Mouse (Mus musculus): ENCODE data around the gene Bub3.

Bub3 gene

DNA sequence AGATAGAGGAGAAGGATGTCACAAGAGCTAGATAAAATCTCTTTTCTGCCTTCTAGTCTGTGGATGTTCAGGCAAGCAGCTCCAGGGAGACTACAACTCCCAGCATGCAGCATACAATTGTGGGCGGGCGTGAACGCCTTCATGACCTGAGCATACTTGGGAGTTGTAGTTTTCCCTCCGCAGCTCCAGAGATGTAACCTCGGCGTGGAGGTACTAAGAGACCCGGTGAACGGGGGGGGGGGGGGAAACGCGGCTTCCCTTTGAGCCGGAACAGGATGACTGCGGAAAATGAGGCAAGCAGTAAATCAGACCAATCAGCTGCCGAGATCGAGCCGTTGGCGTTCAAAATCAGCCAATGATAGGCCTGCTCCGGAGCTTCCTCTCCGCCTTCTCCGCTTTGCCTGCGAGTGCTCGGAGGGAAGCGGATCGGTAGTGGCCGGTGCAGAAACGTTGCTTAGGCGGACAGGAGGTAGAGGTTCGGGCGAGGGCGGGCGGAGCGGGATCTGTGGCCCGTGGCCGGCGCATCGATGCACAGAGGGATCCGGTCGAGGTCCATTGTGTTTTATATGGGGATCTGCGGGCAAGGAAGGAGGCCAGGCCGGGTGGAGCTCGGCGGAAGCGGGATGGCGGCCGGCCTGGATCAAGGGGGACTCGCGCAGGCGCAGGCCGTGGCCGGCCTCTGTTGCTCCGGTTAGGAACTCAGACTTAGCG, at the start of gene Bub3:
Bub3 (plus strand) TSS at position 237 of the 711 bp plus-strand sequence.
- peak; percentile 96 for DNase-seq

DNA sequence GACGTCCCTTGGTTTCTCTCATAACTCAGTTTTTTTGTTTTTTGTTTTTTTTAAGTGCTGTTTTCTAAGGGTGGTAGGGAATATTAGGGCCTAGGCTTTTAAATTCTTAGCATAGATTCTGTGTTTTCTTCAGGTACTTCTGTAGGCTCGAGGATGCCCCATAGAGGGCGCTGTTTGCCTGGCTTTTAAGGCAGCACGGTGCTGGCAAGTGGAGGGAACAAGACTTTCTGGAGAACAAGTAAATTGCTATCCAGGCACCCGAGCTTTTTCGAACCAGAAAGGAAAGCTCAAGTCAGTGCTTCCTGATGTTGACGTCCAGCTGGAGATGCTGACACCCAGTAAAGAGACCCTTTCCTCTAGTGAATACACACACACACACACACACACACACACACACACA, 20.0 kb upstream of the Bub3 start:
- peak; percentile 66 for DNase-seq

DNA sequence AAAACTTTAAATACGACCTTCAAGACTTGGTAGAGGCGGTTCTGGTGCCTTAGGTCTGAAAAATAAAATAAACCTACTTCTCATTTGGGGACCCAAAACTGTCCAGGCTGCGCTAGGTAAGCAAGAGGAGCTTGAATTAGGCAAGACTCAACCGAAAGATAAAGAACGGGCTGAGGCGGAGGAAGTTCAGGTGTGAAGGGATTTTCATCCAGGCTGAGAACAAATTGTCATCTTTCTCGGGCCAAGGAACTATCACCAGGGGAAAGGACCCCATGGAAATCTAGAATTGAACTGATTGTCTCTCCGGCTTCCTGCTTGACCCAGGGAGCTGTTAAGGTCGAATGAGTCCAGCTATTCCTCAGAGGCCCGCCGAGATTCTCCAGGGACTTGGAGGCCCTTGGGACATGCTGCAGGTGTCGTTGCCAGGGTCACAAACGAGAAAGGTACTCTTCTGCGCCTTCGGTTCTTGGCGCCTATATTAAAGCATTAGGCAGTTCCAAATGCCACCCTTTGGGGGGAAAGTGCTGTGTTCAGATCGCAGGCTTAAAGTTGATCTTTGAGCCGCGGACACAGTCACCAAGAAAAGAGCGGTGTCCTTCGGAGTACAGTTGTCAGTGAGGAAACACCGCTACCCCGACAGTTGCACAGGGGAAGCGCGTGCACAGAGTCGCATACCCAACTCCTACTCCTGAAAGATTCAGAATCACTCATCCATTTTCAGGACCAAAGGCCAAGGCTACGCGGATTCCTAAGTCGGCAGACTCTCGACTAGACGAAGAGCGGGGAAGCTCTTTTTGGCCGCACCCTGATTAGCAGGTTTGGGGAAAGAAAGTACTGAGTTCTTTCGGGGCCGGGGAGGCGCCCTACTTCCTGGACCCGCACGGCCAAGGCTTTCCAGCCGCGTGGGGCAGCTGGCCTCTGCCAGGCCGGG, 18.6 kb upstream of the Bub3 start:
- DNase-seq: no peak

DNA sequence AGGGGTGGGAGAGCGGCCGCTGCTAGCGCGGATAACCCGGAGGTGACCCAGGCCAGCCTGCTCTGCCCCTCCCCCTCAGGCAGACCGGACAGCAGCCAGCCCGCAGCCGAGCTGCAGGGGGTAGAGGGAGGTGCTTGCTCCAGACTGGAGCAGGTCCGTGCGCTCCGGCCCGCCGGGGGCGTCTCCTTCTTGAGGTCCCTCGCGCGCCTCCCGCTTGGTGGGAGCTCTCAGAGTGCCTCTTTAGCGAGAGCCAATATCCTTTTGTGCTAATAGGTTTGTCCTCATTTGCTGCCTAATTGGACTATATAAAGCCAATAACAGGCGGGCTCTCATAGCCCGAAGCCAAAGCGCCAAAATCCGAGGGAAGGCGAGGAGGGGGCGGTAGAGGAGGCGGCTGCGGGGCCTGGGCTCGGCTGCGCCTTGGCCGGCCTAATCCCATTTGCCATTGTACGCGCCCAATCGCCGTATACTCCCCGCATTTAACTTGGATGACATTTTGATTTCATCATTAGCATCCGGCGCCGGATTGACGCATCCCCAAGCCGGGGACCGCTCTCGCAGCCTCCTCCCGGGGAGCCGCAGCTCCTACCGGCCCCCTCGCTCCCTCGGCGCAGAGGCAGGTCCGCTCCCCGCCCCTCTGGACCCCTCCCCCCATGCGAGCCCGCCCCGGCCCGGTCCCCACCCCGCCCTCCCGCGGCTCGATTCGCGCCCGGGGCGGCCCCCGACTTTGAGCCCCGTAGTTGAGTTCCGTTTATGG, 17.7 kb upstream of the Bub3 start, which contains the start of gene Hmx3:
Hmx3 (plus strand) TSS at position 753 of the 757 bp plus-strand sequence.
- no peak for DNase-seq

DNA sequence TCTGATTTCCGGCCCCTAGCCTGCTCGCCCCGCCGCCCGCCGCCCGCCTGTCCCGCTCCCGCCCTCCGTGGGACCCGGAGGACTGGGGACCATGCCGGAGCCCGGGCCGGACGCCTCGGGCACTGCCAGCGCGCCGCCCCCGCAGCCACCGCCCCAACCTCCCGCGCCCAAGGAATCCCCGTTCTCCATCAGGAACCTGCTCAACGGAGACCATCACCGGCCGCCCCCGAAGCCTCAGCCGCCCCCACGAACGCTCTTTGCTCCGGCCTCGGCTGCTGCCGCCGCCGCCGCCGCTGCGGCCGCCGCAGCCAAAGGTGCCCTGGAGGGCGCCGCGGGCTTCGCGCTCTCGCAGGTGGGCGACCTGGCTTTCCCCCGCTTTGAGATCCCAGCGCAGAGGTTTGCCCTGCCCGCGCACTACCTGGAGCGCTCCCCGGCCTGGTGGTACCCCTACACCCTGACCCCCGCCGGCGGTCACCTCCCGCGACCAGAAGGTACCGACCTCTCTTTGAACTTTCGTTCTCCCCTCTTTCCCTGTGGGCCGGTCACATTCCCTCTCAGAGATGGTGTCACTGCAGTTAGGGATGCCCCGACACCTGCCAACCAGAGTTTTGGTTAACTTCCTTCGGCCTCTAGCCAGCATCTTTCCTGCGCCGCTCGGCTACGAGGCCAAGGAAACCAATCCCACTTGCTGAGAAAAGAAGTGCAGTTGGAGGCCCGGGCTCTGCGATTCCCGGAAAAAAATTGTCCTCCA, 17.0 kb upstream of the Bub3 start:
- DNase-seq: no peak

DNA sequence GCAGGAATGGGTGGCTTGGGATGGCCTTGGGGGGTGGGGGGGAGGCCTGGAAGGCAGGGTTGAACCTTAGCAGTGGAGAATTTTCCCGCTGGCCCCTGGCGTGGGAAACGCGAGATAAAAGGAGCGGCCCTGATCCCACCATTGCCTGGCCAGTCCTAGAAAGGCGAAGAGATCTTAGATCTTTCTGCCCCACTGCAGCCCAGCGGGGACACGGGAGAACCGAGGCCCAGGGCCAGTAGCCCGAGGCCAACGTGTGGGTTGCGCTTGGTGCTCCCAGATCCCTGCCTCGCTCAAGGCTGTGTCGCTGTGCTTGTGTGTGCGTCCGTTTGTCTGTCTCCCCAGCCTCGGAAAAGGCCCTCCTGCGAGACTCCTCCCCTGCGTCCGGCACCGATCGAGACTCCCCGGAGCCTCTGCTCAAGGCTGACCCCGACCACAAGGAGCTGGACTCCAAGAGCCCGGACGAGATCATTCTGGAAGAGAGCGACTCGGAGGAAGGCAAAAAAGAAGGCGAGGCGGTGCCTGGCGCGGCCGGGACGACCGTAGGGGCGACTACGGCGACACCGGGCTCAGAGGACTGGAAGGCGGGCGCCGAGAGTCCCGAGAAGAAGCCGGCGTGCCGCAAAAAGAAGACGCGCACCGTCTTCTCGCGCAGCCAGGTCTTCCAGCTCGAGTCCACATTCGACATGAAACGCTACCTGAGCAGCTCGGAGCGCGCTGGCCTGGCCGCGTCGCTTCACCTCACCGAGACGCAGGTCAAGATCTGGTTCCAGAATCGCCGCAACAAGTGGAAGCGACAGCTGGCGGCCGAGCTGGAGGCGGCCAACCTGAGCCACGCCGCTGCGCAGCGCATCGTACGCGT, 16.2 kb upstream of the Bub3 start:
- no peak for DNase-seq

DNA sequence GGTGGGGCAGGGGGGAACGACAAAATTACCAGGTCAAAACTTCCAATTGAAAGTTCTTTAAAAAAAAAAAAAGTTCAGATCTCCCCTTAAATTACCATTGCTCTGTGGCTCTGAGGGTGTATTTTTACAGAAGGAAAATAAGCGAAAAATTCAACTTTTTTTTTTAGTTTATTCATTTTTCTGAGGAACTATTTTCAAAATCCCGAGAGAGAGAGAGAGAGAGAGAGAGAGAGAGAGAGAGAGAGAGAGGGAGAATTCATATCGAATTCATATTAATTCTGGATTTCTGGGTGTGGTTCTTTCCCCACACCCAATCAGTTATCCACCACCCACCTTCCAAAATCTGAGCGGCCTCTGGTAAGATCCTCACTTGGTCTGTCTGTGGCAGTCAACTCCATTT, 15.2 kb upstream of the Bub3 start:
- no peak for DNase-seq

DNA sequence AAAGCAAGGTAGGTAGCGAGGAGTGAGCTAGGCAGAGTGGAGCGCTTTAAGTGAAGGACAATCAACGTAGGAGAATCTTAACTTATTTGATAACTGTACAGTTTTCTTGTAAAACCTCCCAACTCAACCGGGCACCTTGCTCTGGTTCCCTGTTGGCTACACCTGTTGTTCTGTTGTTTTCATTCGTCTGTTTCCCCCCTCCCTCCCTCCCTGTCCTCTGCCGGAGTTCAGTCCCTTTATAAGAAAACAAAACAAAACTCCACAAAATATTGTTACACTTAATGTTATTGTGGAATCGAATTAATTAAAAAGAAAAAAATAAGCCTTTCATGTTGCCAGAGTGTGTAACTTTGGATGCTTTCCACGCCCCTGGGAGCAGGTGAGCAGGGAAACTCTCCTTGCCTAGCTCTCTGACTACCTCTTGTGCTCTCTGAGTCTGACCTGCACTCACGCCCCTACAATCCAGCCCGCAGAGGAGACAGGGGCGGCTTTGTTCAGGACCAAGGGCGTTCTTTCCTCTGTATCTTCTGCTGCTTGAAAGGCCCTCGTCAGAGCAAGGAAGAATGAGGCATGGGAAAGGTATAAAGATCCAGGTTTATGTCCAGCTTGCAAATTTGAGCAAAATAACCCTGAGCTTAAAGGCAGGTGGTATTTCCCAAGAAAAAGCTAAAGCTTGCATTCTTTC, 14.2 kb upstream of the Bub3 start:
- DNase-seq: no peak

DNA sequence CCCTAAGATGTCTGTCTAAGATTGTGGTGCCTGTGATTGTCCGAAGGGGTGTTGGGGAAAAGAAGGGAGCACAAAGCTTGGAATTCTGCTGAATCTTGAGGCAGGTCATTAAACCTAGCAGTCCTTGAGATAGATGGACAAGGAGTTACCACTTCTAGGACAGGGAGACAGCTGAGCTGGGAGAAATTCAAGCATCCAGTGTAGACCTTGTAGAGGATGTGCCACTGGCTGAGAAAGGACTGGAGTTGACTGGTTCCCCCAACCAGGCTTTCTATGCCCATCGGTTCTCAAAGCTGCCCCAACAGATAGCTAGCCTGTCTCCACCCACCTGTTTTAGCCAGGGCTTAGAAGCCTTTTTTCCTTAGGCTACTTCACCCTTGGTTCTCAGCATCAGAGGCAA, 13.6 kb upstream of the Bub3 start:
- no peak for DNase-seq

DNA sequence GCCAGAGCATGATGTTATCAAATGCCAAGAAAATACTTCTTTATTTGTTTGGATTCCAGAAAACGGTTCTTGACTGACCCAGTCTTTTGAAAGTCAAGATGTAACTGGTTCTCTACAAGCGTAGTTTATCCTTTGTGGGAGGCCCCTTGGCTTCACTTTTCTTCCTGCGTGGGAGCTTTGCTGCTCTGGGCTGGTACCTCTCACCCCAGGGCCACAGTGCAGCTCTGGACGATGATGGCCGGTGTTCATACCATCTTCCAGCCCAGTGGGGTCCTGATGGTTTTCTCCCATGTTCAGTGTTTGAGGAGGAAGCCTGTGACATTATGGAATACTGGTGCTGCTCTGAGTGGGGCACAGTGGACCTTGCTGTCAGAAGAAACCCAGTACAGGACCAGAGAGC, 12.5 kb upstream of the Bub3 start:
- DNase-seq: no peak

DNA sequence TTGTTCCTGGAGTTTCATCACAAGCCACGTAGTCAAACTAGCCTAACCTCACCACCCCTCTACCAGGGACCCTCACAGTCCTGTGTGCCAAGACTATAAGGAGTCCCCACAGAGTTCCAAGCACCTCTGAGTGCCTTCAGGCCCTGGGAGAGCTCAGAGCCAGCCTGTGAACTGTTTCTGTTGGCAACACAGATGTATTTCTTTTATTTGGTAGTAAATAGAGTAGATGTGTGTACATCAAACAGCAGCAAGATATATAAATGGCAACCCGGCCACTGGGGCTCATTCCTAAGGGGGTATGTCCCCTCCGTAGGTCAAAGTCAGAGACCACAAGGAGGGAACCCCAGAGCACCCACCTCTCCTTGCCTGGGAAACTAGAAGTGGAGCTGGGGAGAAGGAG, 11.5 kb upstream of the Bub3 start, which contains the start of gene Hmx2:
Hmx2 (plus strand) TSS at position 301 of the 400 bp plus-strand sequence.
- DNase-seq: no peak

DNA sequence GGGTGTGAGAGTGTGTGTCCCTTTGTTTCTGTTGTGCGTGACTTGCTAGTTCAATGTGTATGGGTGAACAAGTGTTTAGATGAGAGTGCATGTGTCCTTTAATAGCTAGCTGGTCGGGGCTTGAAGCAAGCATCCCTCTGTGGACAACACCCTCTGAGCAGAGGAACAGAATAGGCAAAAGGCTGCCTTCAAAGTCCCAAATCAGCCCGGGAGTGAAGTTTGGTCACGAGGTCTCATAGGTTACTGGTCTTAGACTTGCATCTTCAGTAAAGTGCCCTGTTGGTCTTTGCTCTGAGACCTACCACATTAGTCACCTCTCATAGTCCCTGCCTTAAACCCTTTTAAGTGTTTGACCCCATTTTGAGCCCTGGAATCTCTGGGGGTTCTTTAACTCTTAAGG, 8.6 kb upstream of the Bub3 start:
- no peak for DNase-seq

DNA sequence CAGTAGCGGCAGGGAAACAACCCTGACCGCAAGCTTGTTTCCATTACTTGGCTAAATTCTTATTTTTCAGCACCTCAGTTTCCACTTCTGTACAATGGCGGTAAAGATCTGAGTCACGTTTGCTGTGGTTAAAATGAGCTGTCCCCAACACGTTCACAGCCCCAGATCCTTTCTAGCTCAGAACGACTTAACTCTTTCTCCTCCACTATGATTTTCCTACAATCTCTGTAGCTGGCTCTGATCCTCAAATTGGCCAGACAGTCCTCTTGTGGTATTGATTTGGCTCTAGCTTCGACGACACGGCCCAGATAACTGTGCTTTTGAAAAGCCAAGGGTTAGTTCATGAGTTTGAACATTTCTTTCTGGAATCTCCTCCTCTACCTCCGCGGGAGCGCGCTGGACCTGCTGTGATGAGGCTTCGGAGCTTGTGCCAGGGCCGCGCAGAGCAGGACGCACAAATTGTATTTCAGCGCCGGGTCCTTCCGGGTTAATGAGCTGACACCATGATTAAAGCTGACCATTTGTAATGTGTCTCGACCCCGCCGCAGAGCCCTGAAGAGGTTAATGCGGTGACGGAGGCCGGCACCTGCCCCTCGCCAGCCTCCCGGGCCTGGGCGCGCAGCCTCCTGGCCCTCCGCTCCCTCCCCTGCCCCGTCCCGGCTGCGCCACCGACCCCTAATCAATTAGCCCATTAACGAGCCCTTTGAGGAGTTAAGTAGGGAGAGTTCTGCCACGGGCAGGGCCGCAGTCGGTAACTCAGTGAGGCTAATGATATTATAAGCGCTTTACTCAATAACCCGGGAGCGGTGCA, 7.9 kb upstream of the Bub3 start:
- no peak for DNase-seq

DNA sequence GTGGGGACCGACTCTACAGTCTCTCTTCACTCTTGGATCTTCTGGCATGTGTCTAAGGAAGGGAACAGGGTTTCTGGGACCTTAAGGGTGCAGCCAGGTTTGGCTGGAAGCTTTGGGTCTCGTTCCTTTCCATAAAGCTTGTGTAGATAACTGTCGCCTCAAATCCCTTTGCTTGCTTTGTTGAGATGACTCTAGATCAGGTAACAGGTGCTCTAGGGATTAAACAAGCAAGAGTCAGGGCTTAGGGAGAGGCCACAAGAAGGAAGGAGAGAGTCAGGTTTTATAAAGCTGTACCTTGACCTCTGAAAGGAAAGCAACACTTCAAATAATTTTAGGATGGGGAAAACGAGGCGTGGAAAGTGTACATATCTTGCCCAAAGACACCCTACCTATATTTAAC, 7.2 kb upstream of the Bub3 start:
- no peak for DNase-seq

DNA sequence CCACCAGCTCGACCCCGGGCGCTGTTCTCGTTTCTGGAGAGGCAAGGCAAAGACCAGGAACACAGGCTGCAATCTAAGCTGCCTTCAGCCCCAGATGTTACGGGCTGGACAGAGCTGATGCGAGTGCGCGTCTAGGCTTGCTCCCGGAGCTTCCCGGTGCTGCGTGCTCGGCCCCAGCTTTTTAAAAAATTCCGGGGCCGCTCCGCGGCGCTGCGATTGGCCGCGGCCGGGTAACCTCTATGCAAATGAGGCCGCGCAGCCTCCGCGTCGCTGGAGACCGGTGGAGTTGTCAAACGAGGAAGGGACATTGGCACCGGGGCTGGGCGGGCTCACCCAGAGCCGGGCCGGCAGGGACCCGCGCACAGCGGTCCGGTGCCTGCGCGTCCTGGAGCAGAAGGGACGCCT, 6.2 kb upstream of the Bub3 start:
- no peak for DNase-seq

DNA sequence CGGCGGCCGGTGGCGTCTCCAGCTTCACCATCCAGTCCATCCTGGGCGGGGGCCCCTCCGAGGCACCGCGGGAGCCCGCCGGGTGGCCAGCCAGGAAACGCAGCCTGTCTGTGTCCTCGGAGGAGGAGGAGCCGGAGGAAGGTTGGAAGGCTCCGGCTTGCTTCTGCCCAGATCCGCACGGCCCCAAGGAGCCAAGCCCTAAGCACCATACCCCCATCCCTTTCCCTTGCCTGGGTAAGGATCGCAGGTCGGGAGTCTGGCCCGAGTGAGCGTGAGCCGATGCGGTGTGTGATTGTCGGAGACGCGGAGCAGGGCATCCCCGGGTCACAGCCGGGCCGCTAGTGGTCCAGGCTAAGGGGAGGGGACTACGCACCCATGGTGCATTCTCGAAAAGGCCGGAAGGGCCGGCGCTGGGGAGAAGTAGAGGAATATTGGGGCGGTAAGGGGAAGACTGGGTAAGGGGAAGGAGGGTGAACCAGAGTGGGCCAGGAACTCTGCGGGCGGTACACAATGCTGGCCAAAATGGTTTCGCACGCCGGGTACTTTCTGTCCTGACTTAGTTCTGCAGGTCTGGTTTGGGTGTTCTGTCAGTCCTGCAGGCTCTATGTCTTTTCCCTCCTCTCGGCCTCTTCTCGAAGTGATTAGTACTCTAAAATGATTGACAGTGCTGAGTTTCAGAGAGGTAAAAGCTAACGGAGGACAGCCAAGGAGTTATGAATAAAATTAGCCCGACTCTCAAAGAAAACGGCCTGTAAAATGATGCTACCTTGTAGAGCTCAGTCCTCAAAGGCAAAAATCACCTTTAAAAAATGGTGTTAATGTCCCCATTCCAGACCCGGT, 5.5 kb upstream of the Bub3 start:
- no peak for DNase-seq

DNA sequence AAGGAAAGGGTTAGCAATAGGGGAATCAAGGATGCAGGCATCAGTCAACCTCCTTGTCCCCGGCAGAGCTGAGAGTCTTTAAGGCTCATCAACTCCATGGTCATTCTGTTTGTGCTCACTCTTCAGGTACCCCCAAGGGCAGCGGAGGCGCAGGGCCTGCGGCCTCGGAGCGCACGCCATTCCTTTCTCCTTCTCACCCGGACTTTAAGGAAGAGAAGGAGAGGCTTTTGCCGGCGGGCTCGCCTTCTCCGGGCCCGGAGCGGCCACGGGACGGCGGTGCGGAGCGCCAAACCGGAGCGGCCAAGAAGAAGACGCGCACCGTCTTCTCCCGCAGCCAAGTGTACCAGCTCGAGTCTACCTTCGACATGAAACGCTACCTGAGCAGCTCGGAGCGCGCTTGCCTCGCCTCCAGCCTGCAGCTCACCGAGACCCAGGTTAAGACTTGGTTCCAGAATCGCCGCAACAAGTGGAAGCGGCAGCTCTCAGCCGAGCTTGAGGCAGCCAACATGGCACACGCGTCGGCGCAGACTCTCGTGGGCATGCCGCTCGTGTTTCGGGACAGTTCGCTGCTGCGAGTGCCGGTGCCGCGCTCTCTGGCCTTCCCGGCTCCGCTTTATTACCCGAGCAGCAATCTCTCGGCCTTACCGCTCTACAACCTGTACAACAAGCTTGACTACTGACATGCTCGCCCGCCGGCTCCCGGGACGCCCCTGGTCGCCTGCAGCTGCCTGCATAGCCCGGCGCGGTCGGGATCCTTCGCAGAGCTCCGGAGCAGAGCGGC, 4.5 kb upstream of the Bub3 start:
- no peak for DNase-seq

DNA sequence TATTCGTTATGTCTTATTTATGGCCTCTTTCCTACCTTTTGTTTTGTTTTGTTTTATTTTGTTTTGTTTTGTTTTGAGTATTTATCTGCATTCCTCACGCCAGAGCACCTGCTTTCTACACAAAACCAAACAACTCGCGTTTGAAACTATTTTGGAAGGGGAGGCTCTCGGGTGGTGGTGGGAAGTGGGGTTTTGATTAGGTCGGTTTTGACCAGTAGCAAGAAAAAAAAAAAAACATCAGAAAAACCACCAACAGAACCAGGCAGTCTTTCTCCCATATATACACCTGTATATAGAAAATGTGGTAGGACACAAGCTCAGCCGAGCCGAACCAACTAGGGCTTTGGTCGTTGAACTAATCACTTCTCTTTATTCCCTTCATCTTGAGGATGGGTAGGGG, 3.9 kb upstream of the Bub3 start:
- no peak for DNase-seq

Measured in cerebellum, adult 9-10 months (tissue).